Mouse (Mus musculus) neural tube, embryonic 15.5 days (tissue): Measurements from ENCODE around the gene Alox5. TPM values are rescaled to one million over a fixed set of nuclear protein-coding genes. Genes with fewer than 3 reads are reported as not detected.
A peak's percentile ranks its signal among the peaks of the same experiment; 100 is the strongest.

Experiments used
- ATAC-seq: fragments of 200-750 bp; cut with Nextera tagmentation; 2 replicates; pipeline ENCODE4 v1.8.0; 2017; ENCODE audit warnings: mild to moderate bottlenecking, moderate TSS enrichment, moderate library complexity; ENCODE audit not compliant: low FRiP score
- H3K27ac ChIP-seq: fragments of 300-500 bp; sonication (generic); replicated peaks from 2 replicates; pipeline ENCODE4 v1.5.1; 2015; ENCODE audit warnings: mild to moderate bottlenecking, inconsistent platforms
- H3K27me3 ChIP-seq: fragments of 300-500 bp; sonication (generic); replicated peaks from 2 replicates; pipeline ENCODE4 v1.6.1; 2015; ENCODE audit warnings: inconsistent platforms
- H3K36me3 ChIP-seq: fragments of 300-500 bp; sonication (generic); 2 replicates; pipeline ENCODE4 v1.6.1; 2015; ENCODE audit warnings: inconsistent platforms
- H3K4me1 ChIP-seq: fragments of 300-500 bp; sonication (generic); 2 replicates; pipeline ENCODE4 v1.6.1; 2015; ENCODE audit warnings: inconsistent platforms
- H3K4me2 ChIP-seq: fragments of 300-500 bp; sonication (generic); 2 replicates; pipeline ENCODE4 v1.6.1; 2015; ENCODE audit warnings: inconsistent platforms, mild to moderate bottlenecking, moderate library complexity
- H3K4me3 ChIP-seq: fragments of 300-500 bp; sonication (generic); replicated peaks from 2 replicates; pipeline ENCODE4 v1.5.1; 2015; ENCODE audit warnings: mild to moderate bottlenecking, inconsistent platforms
- H3K9ac ChIP-seq: fragments of 300-500 bp; sonication (generic); replicated peaks from 2 replicates; pipeline ENCODE4 v1.6.1; 2015; ENCODE audit warnings: mild to moderate bottlenecking, inconsistent platforms
- H3K9me3 ChIP-seq: fragments of 300-500 bp; sonication (generic); replicated peaks from 2 replicates; pipeline ENCODE4 v1.6.1; 2016; ENCODE audit warnings: inconsistent platforms
- WGBS: fragments of 180-500 bp; shearing (Covaris S2); methylation state at CpG from one replicate; pipeline ENCODE4 v1.1.7; 2015; ENCODE audit warnings: mixed read lengths; 5-methylcytosine and 5-hydroxymethylcytosine counted together
- polyA plus RNA-seq: library from polyadenylated mRNA; unstranded; fragments of >200 nt; fragmentation: Nextera tagmentation; extraction: Ambion mirVana; gene quantifications from 2 replicates; pipeline ENCODE4 v1.2.1, GENCODE M21; 2015

Alox5 gene
- polyA plus RNA-seq, 1 experiment from 2014 or later = 0.82 TPM

DNA sequence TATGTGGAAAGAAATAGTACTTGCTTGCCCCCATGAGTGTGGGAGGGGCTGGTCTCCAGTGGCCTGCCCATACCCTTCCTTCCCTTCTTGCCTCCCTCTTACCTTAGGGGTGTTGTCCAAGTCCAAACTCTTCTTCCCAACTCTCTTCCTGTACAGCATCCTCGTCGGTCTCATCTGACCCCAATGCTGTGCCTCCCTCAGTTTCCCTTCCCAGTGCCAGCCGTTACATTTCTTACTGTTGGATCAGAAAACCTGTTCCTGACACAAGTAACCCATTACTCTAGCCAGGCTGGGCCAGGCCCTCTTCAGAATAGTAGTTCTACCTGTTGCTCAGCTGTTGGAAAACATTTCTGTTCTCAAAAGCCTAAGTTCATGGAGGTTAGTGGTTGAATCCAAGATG lies 58.6 kb downstream of the Alox5 start:
- 95% methylated on average over 3 of the region's 3 CpGs for WGBS
- no peak overlapping the region for H3K9ac ChIP-seq
- no peaks in the 10 kb centered on the region for H3K27me3 ChIP-seq
- H3K4me1 ChIP-seq = peaks cover 10% of the 10 kb centered on the region
- H3K9me3 ChIP-seq = no peaks in the 10 kb centered on the region
- no peak for ATAC-seq
- no peak overlapping the region for H3K27ac ChIP-seq
- no peak overlapping the region for H3K4me3 ChIP-seq
- H3K4me2 ChIP-seq = no peak overlapping the region
- peaks cover 29% of the 10 kb centered on the region for H3K36me3 ChIP-seq

DNA sequence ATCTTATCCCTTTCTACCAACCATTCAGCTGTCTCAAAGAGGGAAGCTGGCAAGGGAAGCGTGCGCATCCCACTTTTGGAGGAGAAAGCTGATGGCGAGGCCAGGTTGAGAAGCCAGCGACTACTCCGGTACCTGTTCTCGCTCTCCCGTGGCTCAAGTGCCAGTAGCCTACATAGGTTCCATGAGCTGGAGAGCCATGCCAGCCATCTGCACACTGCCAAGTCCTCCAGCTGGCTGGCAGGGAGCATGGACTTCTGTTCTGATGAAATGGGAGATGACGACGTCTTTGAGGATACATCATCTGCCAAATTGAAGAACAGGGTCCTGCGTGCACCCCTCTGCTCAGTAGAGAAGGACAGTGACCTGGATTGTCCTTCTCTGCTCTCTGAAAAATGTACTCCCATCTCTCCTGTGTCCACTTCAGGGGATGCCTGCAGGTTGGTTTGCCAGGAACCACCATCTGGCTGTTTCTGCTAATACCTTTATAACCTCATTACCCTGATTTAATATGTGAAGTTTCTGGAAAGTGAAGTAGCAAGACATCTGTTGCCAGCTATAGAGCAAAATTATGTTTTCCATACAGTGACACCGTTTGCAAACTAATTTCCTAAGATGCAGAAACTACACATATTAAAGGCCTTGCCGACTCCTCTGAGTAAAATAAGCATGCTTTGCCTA lies 59.1 kb downstream of the Alox5 start:
- 91% methylated on average over 12 of the region's 12 CpGs for WGBS

GRCm38 (mm10) chr6:116398136-116398535 lies 62.8 kb downstream of the Alox5 start:
- H3K4me3 ChIP-seq = no peak overlapping the region
- H3K36me3 ChIP-seq = peaks cover 18% of the 10 kb centered on the region
- no peaks in the 10 kb centered on the region for H3K9me3 ChIP-seq
- H3K27me3 ChIP-seq = no peaks in the 10 kb centered on the region
- H3K4me1 ChIP-seq = peaks cover 23% of the 10 kb centered on the region
- ATAC-seq = no peak
- H3K9ac ChIP-seq = no peak overlapping the region
- 16% methylated on average over 2 of the region's 2 CpGs for WGBS
- H3K4me2 ChIP-seq = no peak overlapping the region
- peak overlapping the region; percentile 71 for H3K27ac ChIP-seq

More for the DNA sequence above, 59.1 kb downstream of the Alox5 start:
- H3K4me1 ChIP-seq = peaks cover 16% of the 10 kb centered on the region
- H3K4me2 ChIP-seq = no peak overlapping the region
- no peak overlapping the region for H3K9ac ChIP-seq
- ATAC-seq = no peak
- no peaks in the 10 kb centered on the region for H3K27me3 ChIP-seq
- no peak overlapping the region for H3K4me3 ChIP-seq
- H3K27ac ChIP-seq = no peak overlapping the region
- peaks cover 29% of the 10 kb centered on the region for H3K36me3 ChIP-seq
- H3K9me3 ChIP-seq = no peaks in the 10 kb centered on the region

GRCm38 (mm10) chr6:116397621-116398020 lies 63.4 kb downstream of the Alox5 start:
- no peak overlapping the region for H3K4me3 ChIP-seq
- H3K4me1 ChIP-seq = peaks cover 23% of the 10 kb centered on the region
- peaks cover 16% of the 10 kb centered on the region for H3K36me3 ChIP-seq
- H3K4me2 ChIP-seq = peak overlapping the region; percentile 13; the same call in 1 of the 2 replicates
- ATAC-seq = no peak; the same call in 1 of the 2 replicates
- peak overlapping the region; percentile 71 for H3K27ac ChIP-seq
- WGBS = 8% methylated on average over 6 of the region's 6 CpGs
- no peak overlapping the region for H3K9ac ChIP-seq
- H3K9me3 ChIP-seq = no peaks in the 10 kb centered on the region
- no peaks in the 10 kb centered on the region for H3K27me3 ChIP-seq

DNA sequence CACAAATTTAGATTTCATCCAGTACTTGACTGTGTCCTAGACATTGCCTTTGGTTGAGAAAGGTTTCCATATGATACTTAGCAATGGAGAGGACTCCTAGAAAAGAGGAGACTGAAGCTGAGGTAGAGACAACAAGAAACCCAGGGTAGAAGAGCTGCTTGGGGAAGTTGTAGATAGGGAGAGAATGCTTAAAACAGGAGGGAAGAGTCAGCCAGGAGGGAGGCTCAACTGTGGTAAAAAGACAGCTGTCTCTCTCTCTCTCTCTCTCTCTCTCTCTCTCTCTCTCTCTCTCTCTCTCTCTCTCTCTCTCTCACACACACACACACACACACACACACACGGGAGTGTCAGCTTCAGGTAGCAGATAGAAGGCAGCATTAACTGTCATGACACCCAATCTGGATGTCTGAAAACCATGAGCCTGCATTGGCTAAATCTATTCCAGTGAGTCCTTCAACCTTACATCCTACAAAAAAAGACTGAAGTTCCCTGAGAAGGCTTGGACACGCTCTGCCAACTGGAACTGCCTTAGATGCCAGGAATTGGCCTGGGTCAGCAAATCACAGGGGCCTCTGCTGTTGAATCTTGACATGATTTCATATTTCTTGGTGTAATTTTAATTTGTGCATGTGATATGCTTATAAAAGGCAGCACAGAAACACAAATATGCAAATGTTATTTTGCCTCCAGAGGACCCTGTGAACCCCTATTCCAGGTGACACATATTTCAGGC lies 65.9 kb downstream of the Alox5 start:
- WGBS = 100% methylated on average over 1 of the region's 2 CpGs
- Histone ChIP-seq H3K4me2 (no peak overlapping the region), H3K36me3 (no peaks in the 10 kb centered on the region), H3K9ac (no peak overlapping the region), H3K4me3 (no peak overlapping the region), H3K27me3 (no peaks in the 10 kb centered on the region), H3K4me1 (peaks cover 23% of the 10 kb centered on the region), H3K9me3 (no peaks in the 10 kb centered on the region), H3K27ac (no peak overlapping the region)
- ATAC-seq = no peak

DNA sequence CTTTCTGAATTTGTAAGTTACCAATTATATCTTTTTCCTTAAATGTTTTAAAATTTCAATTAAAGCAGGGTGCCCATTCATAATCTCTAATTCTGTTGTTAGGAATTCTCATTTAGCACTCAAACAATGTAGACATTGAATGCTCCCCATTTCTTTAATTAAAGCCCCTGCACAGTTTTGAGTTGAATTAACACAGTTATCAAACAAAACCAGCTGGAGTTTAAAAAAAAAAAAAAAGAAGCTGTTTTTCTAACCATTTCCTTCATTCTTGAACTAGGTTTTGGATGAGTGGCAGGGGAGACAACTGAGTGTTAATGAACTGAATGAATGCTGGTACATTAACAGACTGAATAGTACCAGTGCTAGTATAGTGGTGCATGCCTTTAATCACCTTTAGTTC lies 71.5 kb downstream of the Alox5 start:
- no peak for ATAC-seq

DNA sequence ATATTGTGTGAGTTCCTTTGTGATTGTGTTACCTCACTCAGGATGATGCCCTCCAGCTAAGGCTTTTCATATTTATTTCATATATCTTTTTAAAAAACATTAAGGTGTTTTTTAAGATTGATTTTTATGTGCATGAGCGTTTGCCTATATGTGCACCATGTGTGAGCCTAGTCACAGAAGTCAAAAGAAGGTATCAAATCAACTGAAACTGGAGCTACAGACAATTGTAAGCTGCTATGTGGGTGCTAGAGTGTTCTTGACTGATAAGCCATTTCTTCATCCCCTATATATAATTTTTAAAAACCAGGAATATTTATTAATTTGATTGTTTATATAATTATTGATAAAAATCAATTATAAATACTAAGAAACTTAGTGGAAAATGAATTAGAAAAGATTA lies 72.9 kb downstream of the Alox5 start:
- H3K4me3 ChIP-seq = no peak overlapping the region
- H3K27ac ChIP-seq = no peak overlapping the region
- 94% methylated on average over 1 of the region's 1 CpGs for WGBS
- no peaks in the 10 kb centered on the region for H3K9me3 ChIP-seq
- H3K36me3 ChIP-seq = no peaks in the 10 kb centered on the region
- no peak overlapping the region for H3K9ac ChIP-seq
- peaks cover 18% of the 10 kb centered on the region for H3K4me1 ChIP-seq
- no peak overlapping the region for H3K4me2 ChIP-seq
- no peak for ATAC-seq
- no peaks in the 10 kb centered on the region for H3K27me3 ChIP-seq

More for the DNA sequence above, 71.5 kb downstream of the Alox5 start:
- H3K9ac ChIP-seq = no peak overlapping the region
- H3K9me3 ChIP-seq = no peaks in the 10 kb centered on the region
- no peaks in the 10 kb centered on the region for H3K27me3 ChIP-seq
- H3K4me2 ChIP-seq = no peak overlapping the region
- H3K4me1 ChIP-seq = peaks cover 13% of the 10 kb centered on the region
- H3K4me3 ChIP-seq = no peak overlapping the region
- no peak overlapping the region for H3K27ac ChIP-seq
- no peaks in the 10 kb centered on the region for H3K36me3 ChIP-seq

GRCm38 (mm10) chr6:116386506-116386905 lies 74.5 kb downstream of the Alox5 start:
- Histone ChIP-seq H3K36me3 (no peaks in the 10 kb centered on the region), H3K4me1 (peaks cover 18% of the 10 kb centered on the region), H3K4me3 (no peak overlapping the region; the same call in 1 of the 2 replicates), H3K9ac (no peak overlapping the region), H3K27me3 (no peaks in the 10 kb centered on the region), H3K4me2 (peak overlapping the region; percentile 44), H3K27ac (no peak overlapping the region), H3K9me3 (no peaks in the 10 kb centered on the region)
- ATAC-seq = no peak
- WGBS = 12% methylated on average over 3 of the region's 3 CpGs

- Histone ChIP-seq H3K36me3 (no peaks in the 10 kb centered on the region), H3K4me3 (peak overlapping the region; percentile 18; the same call in 1 of the 2 replicates), H3K27me3 (no peaks in the 10 kb centered on the region), H3K4me2 (peak overlapping the region; percentile 44), H3K9ac (0 out of 2 replicates have a peak overlapping the region, but pooled peaks have one; percentile 26), H3K27ac (peak overlapping the region; percentile 72), H3K9me3 (no peaks in the 10 kb centered on the region), H3K4me1 (peaks cover 18% of the 10 kb centered on the region)
- WGBS = 21% methylated on average over 4 of the region's 4 CpGs
- peak; percentile 76 for ATAC-seq
Observed at GRCm38 (mm10) chr6:116386045-116386415, 74.9 kb downstream of the Alox5 start.

DNA sequence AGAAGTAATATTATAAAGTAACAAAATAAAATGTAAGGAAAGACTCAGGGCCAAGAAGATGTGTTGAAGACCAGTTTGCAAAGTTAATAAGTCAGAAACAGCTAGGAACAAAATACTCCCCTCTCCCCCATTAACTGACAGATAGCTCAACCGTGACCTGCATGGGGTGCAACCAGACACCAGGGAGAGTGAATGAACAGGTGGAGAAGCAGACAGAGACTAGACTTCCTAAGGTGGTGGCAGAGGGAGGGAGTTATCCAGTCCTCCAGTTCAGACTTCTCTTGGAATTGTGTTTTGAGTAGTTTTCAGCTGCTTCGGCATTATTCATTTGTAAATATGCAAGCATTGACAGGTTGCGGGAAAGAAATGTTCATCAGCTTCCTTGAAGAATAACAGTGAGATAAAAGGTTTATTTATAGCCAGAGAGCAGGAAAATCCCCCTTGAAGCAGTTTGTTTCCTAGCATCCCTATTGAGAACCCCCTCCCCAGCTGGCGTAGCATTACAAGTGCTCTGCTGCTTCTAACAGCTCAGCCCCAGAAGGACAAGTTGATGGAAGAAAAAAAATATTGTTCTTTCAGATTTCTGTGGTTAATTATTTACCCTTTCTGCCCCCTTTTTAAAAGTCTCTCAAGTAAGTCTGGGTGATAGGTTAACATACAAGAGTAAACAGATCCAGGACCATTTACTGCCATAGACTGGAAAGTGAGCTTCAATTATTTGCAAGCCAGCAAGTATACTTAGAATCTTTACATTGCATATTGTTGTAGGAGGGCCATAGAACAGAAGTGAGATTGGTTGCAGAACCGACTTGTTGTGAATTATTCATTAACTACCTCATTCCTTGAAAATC lies 75.6 kb downstream of the Alox5 start:
- Histone ChIP-seq H3K9me3 (no peaks in the 10 kb centered on the region), H3K27me3 (no peaks in the 10 kb centered on the region), H3K4me3 (peak overlapping the region; percentile 18; the same call in 1 of the 2 replicates), H3K9ac (no peak overlapping the region), H3K4me2 (peak overlapping the region; percentile 44), H3K36me3 (no peaks in the 10 kb centered on the region), H3K27ac (peak overlapping the region; percentile 72), H3K4me1 (peaks cover 18% of the 10 kb centered on the region)
- WGBS = 9% methylated on average over 5 of the region's 5 CpGs
- ATAC-seq = 0 out of 2 replicates have a peak, but pooled peaks have one; percentile 11

DNA sequence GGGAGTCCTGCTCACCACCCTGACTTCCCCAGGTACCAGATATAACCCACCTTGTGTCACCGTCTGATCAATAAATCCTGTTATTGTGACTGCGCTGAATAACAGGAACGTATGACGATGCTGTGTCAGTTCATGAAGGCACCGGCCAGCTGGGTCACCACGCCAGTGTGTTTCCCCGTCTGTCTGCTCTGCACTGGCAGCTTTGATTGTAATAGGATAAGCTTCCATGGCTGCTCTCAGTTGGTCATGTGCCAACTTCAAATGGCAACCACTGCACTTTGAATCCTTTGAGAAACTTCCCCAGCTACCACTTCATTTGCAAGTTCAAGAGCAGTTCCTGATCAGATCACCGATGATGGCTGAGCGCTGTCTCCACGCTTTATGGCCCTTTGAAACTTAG lies 77.4 kb downstream of the Alox5 start:
- H3K4me2 ChIP-seq = no peak overlapping the region
- no peak overlapping the region for H3K27ac ChIP-seq
- WGBS = 72% methylated on average over 10 of the region's 10 CpGs

More for the DNA sequence above, 77.4 kb downstream of the Alox5 start:
- Histone ChIP-seq H3K9ac (no peak overlapping the region), H3K4me3 (no peak overlapping the region), H3K4me1 (peaks cover 18% of the 10 kb centered on the region), H3K9me3 (no peaks in the 10 kb centered on the region), H3K27me3 (no peaks in the 10 kb centered on the region), H3K36me3 (no peaks in the 10 kb centered on the region)
- ATAC-seq = no peak
